ENCODE assay signal across 24 mouse cellular contexts in genomic region chr1:81972575-81972974, GRCm38 (mm10).
DNase-seq lines count a peak whose midpoint lies in the region; ATAC-seq and TF ChIP-seq lines count a peak whose summit lies in the region.
"Had no signal": no experiment of that assay in that cellular context is flagged by ENCODE, and none has a peak within 500 bp of the region (broad histone marks: within the 10 kb centered on the region; RNA-seq: fewer than 3 reads in every experiment).

No protein-coding gene starts in this region.

- no peaks in the 10 kb centered on the region for H3K36me3 ChIP-seq in embryonic facial prominence, embryonic 14.5 days (ENCODE audit: control insufficient read depth, insufficient read depth, low read length)
- no peaks in the 10 kb centered on the region for H3K36me3 ChIP-seq in embryonic facial prominence, embryonic 10.5 days (replicated peaks)
- H3K36me3 ChIP-seq in limb, embryonic 14.5 days (ENCODE audit: control insufficient read depth, insufficient read depth, low read length) = no peaks in the 10 kb centered on the region
- H3K36me3 ChIP-seq in limb, embryonic 10.5 days = no peaks in the 10 kb centered on the region
- H3K36me3 ChIP-seq: embryonic facial prominence, embryonic 13.5 days; forebrain, embryonic 15.5 days; G1E had no signal

- H3K4me1 ChIP-seq in embryonic facial prominence, embryonic 14.5 days (ENCODE audit: control insufficient read depth, insufficient read depth, low read length) = no peaks in the 10 kb centered on the region
- no peaks in the 10 kb centered on the region for H3K4me1 ChIP-seq in embryonic facial prominence, embryonic 10.5 days
- H3K4me1 ChIP-seq in limb, embryonic 14.5 days (ENCODE audit: control insufficient read depth, insufficient read depth, low read length) = no peaks in the 10 kb centered on the region
- H3K4me1 ChIP-seq in limb, embryonic 10.5 days = no peaks in the 10 kb centered on the region
- H3K4me1 ChIP-seq: embryonic facial prominence, embryonic 13.5 days had no signal

- peak; percentile 72 for ATAC-seq in embryonic facial prominence, embryonic 14.5 days (ENCODE audit: low read depth)
- ATAC-seq in limb, embryonic 14.5 days (ENCODE audit: low FRiP score, low read depth) = peak; percentile 44; the same call in 1 of the 2 replicates
- ATAC-seq: activated CD4-positive, CD25-positive, alpha-beta regulatory T cell, adult 4 months; CD4-positive, CD25-positive, alpha-beta regulatory T cell, adult 4 months; forebrain, embryonic 13.5 days; forebrain, embryonic 15.5 days; forebrain, postnatal 0 days; Patski had no signal

- no peak overlapping the region for H3K27ac ChIP-seq in embryonic facial prominence, embryonic 14.5 days (replicated peaks; ENCODE audit: low read depth, low read length)
- no peak overlapping the region for H3K27ac ChIP-seq in embryonic facial prominence, embryonic 10.5 days (replicated peaks)
- H3K27ac ChIP-seq in limb, embryonic 14.5 days (replicated peaks; ENCODE audit: low read depth, low read length) = no peak overlapping the region
- H3K27ac ChIP-seq in limb, embryonic 10.5 days = no peak overlapping the region
- H3K27ac ChIP-seq: embryonic facial prominence, embryonic 13.5 days; forebrain, embryonic 13.5 days; forebrain, embryonic 15.5 days had no signal

- no peak for TF ChIP-seq POLR2A in limb, embryonic 14.5 days (IDR thresholded peaks at IDR 0.05; ENCODE audit: borderline replicate concordance, extremely low read depth, insufficient read depth, insufficient read length)

- no peak overlapping the region for H3K4me2 ChIP-seq in embryonic facial prominence, embryonic 14.5 days (ENCODE audit: low read depth, low read length)
- H3K4me2 ChIP-seq in limb, embryonic 14.5 days (replicated peaks; ENCODE audit: low read depth, low read length, severe bottlenecking) = no peak overlapping the region
- H3K4me2 ChIP-seq: embryonic facial prominence, embryonic 13.5 days; forebrain, embryonic 13.5 days; forebrain, embryonic 15.5 days had no signal

- H3K27me3 ChIP-seq in embryonic facial prominence, embryonic 14.5 days (replicated peaks; ENCODE audit: control insufficient read depth, insufficient read depth, low read length) = no peaks in the 10 kb centered on the region
- no peaks in the 10 kb centered on the region for H3K27me3 ChIP-seq in embryonic facial prominence, embryonic 10.5 days (replicated peaks; ENCODE audit: low read depth, poor library complexity, severe bottlenecking)
- no peaks in the 10 kb centered on the region for H3K27me3 ChIP-seq in limb, embryonic 14.5 days (ENCODE audit: control insufficient read depth, insufficient read depth, low read length)
- H3K27me3 ChIP-seq in limb, embryonic 10.5 days (ENCODE audit: low read depth, poor library complexity, severe bottlenecking) = no peaks in the 10 kb centered on the region
- H3K27me3 ChIP-seq: CH12.LX; embryonic facial prominence, embryonic 13.5 days; forebrain, embryonic 13.5 days; forebrain, embryonic 15.5 days; Patski had no signal

- H3K4me3 ChIP-seq in embryonic facial prominence, embryonic 14.5 days (ENCODE audit: low read depth, low read length) = no peak overlapping the region
- H3K4me3 ChIP-seq in embryonic facial prominence, embryonic 10.5 days = no peak overlapping the region
- no peak overlapping the region for H3K4me3 ChIP-seq in limb, embryonic 14.5 days (replicated peaks; ENCODE audit: low read length)
- no peak overlapping the region for H3K4me3 ChIP-seq in limb, embryonic 10.5 days
- H3K4me3 ChIP-seq: embryonic facial prominence, embryonic 13.5 days; forebrain, embryonic 13.5 days; forebrain, embryonic 15.5 days had no signal

- WGBS in embryonic facial prominence, embryonic 14.5 days = 69% methylated on average over 5 of the region's 5 CpGs
- WGBS in embryonic facial prominence, embryonic 10.5 days = 83% methylated on average over 5 of the region's 5 CpGs
- WGBS in limb, embryonic 14.5 days = 78% methylated on average over 5 of the region's 5 CpGs
- 83% methylated on average over 5 of the region's 5 CpGs for WGBS in limb, embryonic 10.5 days

- peak; percentile 68 for DNase-seq in embryonic facial prominence, embryonic 14.5 days (ENCODE audit: low spot score)
- no peak for DNase-seq in embryonic facial prominence, embryonic 10.5 days (ENCODE audit: low spot score)
- DNase-seq in limb, embryonic 14.5 days (ENCODE audit: low spot score) = peak; percentile 36
- DNase-seq in limb, embryonic 10.5 days (ENCODE audit: low spot score) = no peak
- DNase-seq in retina, embryonic 14.5 days (ENCODE audit: low spot score) = peak; percentile 24
- no peak for DNase-seq in kidney, adult 18-20 months
- DNase-seq: adrenal gland, adult 8-10 months; adrenal gland, postnatal 14 days; adrenal gland, postnatal 36 days; B cell, adult 2 months; cerebellum, adult 11-12 months; cerebellum, adult 2 months; cerebellum, adult 9-10 months; cerebellum, postnatal 10 days; cerebellum, postnatal 25 days; forebrain, postnatal 0 days had no signal

- no peaks in the 10 kb centered on the region for H3K9me3 ChIP-seq in embryonic facial prominence, embryonic 14.5 days (ENCODE audit: control insufficient read depth, low read length)
- no peaks in the 10 kb centered on the region for H3K9me3 ChIP-seq in embryonic facial prominence, embryonic 10.5 days
- no peaks in the 10 kb centered on the region for H3K9me3 ChIP-seq in limb, embryonic 14.5 days (ENCODE audit: control insufficient read depth, low read length)
- no peaks in the 10 kb centered on the region for H3K9me3 ChIP-seq in limb, embryonic 10.5 days (replicated peaks)
- H3K9me3 ChIP-seq: embryonic facial prominence, embryonic 13.5 days; forebrain, embryonic 13.5 days; forebrain, embryonic 15.5 days had no signal

- no peak overlapping the region for H3K9ac ChIP-seq in embryonic facial prominence, embryonic 14.5 days (ENCODE audit: low read depth, low read length)
- H3K9ac ChIP-seq in limb, embryonic 14.5 days (ENCODE audit: low read depth, low read length, severe bottlenecking) = no peak overlapping the region
- H3K9ac ChIP-seq: embryonic facial prominence, embryonic 13.5 days; forebrain, embryonic 13.5 days; forebrain, embryonic 15.5 days; forebrain, postnatal 0 days had no signal

Comparison
In these comparisons a context has a peak if more than half of its experiments do, and no peak if none do; other contexts are left out.
1. DNase-seq: peak in embryonic facial prominence, embryonic 14.5 days (single experiment), limb, embryonic 14.5 days (single experiment) and retina, embryonic 14.5 days (single experiment); none in embryonic facial prominence, embryonic 10.5 days (single experiment), limb, embryonic 10.5 days (single experiment) and kidney, adult 18-20 months (single experiment).